Comparison of ENCODE assay signal across 8 mouse cellular contexts in the genomic region with DNA sequence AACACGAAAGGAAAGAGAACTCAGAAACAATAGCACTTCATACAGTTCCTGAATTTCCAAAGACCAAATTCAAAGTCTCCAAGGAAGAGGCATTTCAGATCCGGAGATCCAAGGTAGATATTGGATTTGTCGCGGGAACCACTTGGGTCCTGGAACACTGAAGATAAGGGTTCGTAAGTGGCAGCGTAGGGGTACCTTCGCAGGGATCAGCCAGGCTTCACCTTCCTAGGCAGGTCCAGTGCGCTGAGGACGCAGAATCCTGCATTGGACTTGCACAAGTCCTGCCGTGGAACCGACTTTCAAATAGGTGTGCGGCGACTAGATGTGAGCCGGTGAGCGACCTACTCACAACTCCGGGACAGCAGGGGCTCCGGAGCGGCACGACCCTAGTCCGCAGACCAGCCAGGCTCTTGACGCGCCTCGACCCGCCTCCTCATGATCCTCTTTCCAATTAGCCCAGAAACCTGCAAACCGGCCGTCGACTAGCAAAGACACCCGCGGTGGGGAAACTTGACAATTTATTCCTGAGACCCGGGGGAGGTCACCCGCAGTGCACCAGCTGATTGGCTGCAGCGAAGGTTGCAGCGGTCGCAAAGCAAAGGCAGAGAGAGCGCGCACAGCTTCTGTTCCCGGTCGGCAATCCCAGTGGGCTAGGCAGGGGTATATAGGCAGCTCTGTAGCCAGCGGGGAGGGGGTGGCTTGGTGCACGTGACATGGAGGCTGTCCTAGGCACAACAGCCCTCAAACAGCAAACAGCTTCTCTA.
A peak's percentile ranks its signal among the peaks of the same experiment; 100 is the strongest.
DNase-seq lines count a peak whose midpoint lies in the region; ATAC-seq lines count a peak whose summit lies in the region.

No protein-coding gene starts in this region.

- peak; percentile 36 for DNase-seq in WW6 (ENCODE audit: low read depth, low spot score)
- peak; percentile 77 for DNase-seq in embryo, embryonic 11 days
- peak; percentile 56 for DNase-seq in kidney, postnatal 10 days
- peak; percentile 39 for DNase-seq in right cerebral cortex, adult 18-20 months
- no peak for DNase-seq in cerebellum, adult 9-10 months
- DNase-seq in spleen, postnatal 4 days (ENCODE audit: low spot score in 2 of 2), result no peak

- peaks cover 14% of the 10 kb centered on the region for H3K27me3 ChIP-seq in heart, embryonic 16.5 days (ENCODE audit: control insufficient read depth, insufficient read depth, low read length)
- peaks cover 3% of the 10 kb centered on the region; the same call in 1 of the 2 replicates for H3K27me3 ChIP-seq in limb, embryonic 15.5 days

- peak overlapping the region; percentile 66 for H3K9ac ChIP-seq in heart, embryonic 16.5 days (ENCODE audit: low read length)
- no peak overlapping the region for H3K9ac ChIP-seq in limb, embryonic 15.5 days

- H3K9me3 ChIP-seq in heart, embryonic 16.5 days (replicated peaks; ENCODE audit: control insufficient read depth, low read length), result no peaks in the 10 kb centered on the region
- no peaks in the 10 kb centered on the region for H3K9me3 ChIP-seq in limb, embryonic 15.5 days

- H3K4me3 ChIP-seq in heart, embryonic 16.5 days (ENCODE audit: low read length), result peak overlapping the region; percentile 53
- H3K4me3 ChIP-seq in limb, embryonic 15.5 days, result peak overlapping the region; percentile 35

- ATAC-seq in heart, embryonic 16.5 days (replicated peaks; ENCODE audit: extremely low read depth, insufficient read depth, low FRiP score), result peak; percentile 41; the same call in 1 of the 2 replicates
- 0 out of 2 replicates have a peak, but pooled peaks have one; percentile 44 for ATAC-seq in limb, embryonic 15.5 days (ENCODE audit: insufficient number of reproducible peaks, low FRiP score, low TSS enrichment, low read depth)

- no peaks in the 10 kb centered on the region for H3K36me3 ChIP-seq in heart, embryonic 16.5 days (ENCODE audit: control insufficient read depth, insufficient read depth)
- H3K36me3 ChIP-seq in limb, embryonic 15.5 days, result no peaks in the 10 kb centered on the region

- 2% methylated on average over 40 of the region's 40 CpGs for WGBS in heart, embryonic 16.5 days
- 5% methylated on average over 40 of the region's 40 CpGs for WGBS in limb, embryonic 15.5 days

- H3K27ac ChIP-seq in heart, embryonic 16.5 days (ENCODE audit: low read length), result no peak overlapping the region
- H3K27ac ChIP-seq in limb, embryonic 15.5 days, result no peak overlapping the region

- H3K4me2 ChIP-seq in heart, embryonic 16.5 days (ENCODE audit: low read depth, low read length), result peak overlapping the region; percentile 87
- H3K4me2 ChIP-seq in limb, embryonic 15.5 days, result peak overlapping the region; percentile 56

- no peaks in the 10 kb centered on the region; the same call in 1 of the 2 replicates for H3K4me1 ChIP-seq in heart, embryonic 16.5 days (ENCODE audit: control insufficient read depth, insufficient read depth, low read length)
- peaks cover 10% of the 10 kb centered on the region for H3K4me1 ChIP-seq in limb, embryonic 15.5 days

Comparison
In these comparisons a context has a peak if more than half of its experiments do, and no peak if none do; other contexts are left out.
1. DNase-seq: peak in WW6 (single experiment), embryo, embryonic 11 days (single experiment), kidney, postnatal 10 days (single experiment) and right cerebral cortex, adult 18-20 months (single experiment); none in cerebellum, adult 9-10 months (single experiment) and spleen, postnatal 4 days (0 of 2).